7 mouse cellular contexts compared by ENCODE assay signal in the genomic region with DNA sequence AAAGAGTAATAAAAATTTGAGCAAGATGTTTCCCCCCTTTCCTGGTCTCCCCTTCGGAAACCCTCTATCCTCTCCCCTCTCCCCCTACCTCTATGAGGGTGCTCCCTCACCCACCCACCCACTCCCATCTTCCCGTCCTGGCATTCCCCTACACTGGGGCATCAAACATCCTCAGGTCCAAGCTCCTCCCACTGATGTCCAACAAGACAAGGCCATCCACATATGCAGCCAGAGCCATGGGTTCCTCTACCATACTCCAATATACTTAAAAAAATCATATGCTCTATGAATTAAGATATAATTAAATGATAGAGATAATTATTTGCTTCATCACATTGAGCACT.
A peak's percentile ranks its signal among the peaks of the same experiment; 100 is the strongest.
DNase-seq lines count a peak whose midpoint lies in the region; ATAC-seq and TF ChIP-seq lines count a peak whose summit lies in the region.

No protein-coding gene starts in this region.

- no peak overlapping the region for H3K4me3 ChIP-seq in layer of hippocampus, adult 2 months
- peak overlapping the region; percentile 15; the same call in 1 of the 2 replicates for H3K4me3 ChIP-seq in forebrain, embryonic 13.5 days
- no peak overlapping the region for H3K4me3 ChIP-seq in limb, embryonic 12.5 days (replicated peaks)
- H3K4me3 ChIP-seq in stomach, embryonic 15.5 days (replicated peaks): no peak overlapping the region
- no peak overlapping the region for H3K4me3 ChIP-seq in cerebellum, adult 2 months (replicated peaks; ENCODE audit: insufficient read depth, low read depth, low read length)

- H3K9ac ChIP-seq in forebrain, embryonic 13.5 days: peak overlapping the region; percentile 53; the same call in 1 of the 2 replicates
- no peak overlapping the region for H3K9ac ChIP-seq in limb, embryonic 12.5 days (replicated peaks)
- no peak overlapping the region for H3K9ac ChIP-seq in stomach, embryonic 15.5 days

- no peaks in the 10 kb centered on the region for H3K4me1 ChIP-seq in forebrain, embryonic 13.5 days
- peaks cover 19% of the 10 kb centered on the region for H3K4me1 ChIP-seq in limb, embryonic 12.5 days (replicated peaks)
- H3K4me1 ChIP-seq in stomach, embryonic 15.5 days: no peaks in the 10 kb centered on the region
- no peaks in the 10 kb centered on the region for H3K4me1 ChIP-seq in cerebellum, adult 2 months (ENCODE audit: control insufficient read depth, insufficient read depth, low read length)

- 16% methylated on average over 2 of the region's 2 CpGs for WGBS in forebrain, embryonic 13.5 days
- 19% methylated on average over 2 of the region's 2 CpGs for whole genome bisulfite sequencing in limb, embryonic 12.5 days
- 24% methylated on average over 2 of the region's 2 CpGs for WGBS in stomach, embryonic 15.5 days
- 11% methylated on average over 2 of the region's 2 CpGs for WGBS in cerebellum, adult 2 months

- TF ChIP-seq POLR2A in cerebellum, adult 2 months (IDR thresholded peaks at IDR 0.05; ENCODE audit: borderline replicate concordance, insufficient read depth, low read length): no peak

- no peaks in the 10 kb centered on the region for H3K27me3 ChIP-seq in forebrain, embryonic 13.5 days
- H3K27me3 ChIP-seq in limb, embryonic 12.5 days: no peaks in the 10 kb centered on the region
- no peaks in the 10 kb centered on the region for H3K27me3 ChIP-seq in stomach, embryonic 15.5 days (replicated peaks)
- no peaks in the 10 kb centered on the region for H3K27me3 ChIP-seq in cerebellum, adult 2 months (ENCODE audit: control insufficient read depth, insufficient read depth, low read length)

- ATAC-seq in forebrain, embryonic 13.5 days: peak; percentile 77
- 0 out of 2 replicates have a peak, but pooled peaks have one; percentile 28 for ATAC-seq in limb, embryonic 12.5 days (ENCODE audit: insufficient number of reproducible peaks, insufficient read depth, low FRiP score, low TSS enrichment, low read depth)
- no peak for ATAC-seq in stomach, embryonic 15.5 days (ENCODE audit: insufficient read depth, low FRiP score, low read depth)

- TF ChIP-seq CTCF in layer of hippocampus, adult 2 months (conservative IDR thresholded peaks at IDR 0.05): peak; percentile 11; the same call in 1 of the 2 replicates
- no peak for TF ChIP-seq CTCF in cerebellum, adult 2 months (IDR thresholded peaks at IDR 0.05; ENCODE audit: borderline replicate concordance, insufficient read depth, low read depth, low read length)

- H3K4me2 ChIP-seq in forebrain, embryonic 13.5 days: peak overlapping the region; percentile 52
- peak overlapping the region; percentile 48 for H3K4me2 ChIP-seq in limb, embryonic 12.5 days
- peak overlapping the region; percentile 41; the same call in 1 of the 2 replicates for H3K4me2 ChIP-seq in stomach, embryonic 15.5 days

- DNase-seq in layer of hippocampus, adult 2 months (ENCODE audit: low spot score in 2 of 2): no peak
- no peak for DNase-seq in layer of hippocampus, adult 9-10 months (ENCODE audit: low spot score)
- no peak for DNase-seq in cerebellum, adult 2 months
- no peak for DNase-seq in spleen, postnatal 4 days (ENCODE audit: low spot score in 2 of 2)

- no peaks in the 10 kb centered on the region for H3K9me3 ChIP-seq in forebrain, embryonic 13.5 days (replicated peaks)
- H3K9me3 ChIP-seq in limb, embryonic 12.5 days: no peaks in the 10 kb centered on the region
- H3K9me3 ChIP-seq in stomach, embryonic 15.5 days: no peaks in the 10 kb centered on the region

- no peak overlapping the region for H3K27ac ChIP-seq in layer of hippocampus, adult 2 months
- H3K27ac ChIP-seq in forebrain, embryonic 13.5 days: no peak overlapping the region
- no peak overlapping the region for H3K27ac ChIP-seq in limb, embryonic 12.5 days
- H3K27ac ChIP-seq in stomach, embryonic 15.5 days: no peak overlapping the region
- H3K27ac ChIP-seq in cerebellum, adult 2 months (ENCODE audit: insufficient read depth, low read length): no peak overlapping the region

- H3K36me3 ChIP-seq in forebrain, embryonic 13.5 days (ENCODE audit: poor library complexity, severe bottlenecking): no peaks in the 10 kb centered on the region
- H3K36me3 ChIP-seq in limb, embryonic 12.5 days: no peaks in the 10 kb centered on the region
- H3K36me3 ChIP-seq in stomach, embryonic 15.5 days: no peaks in the 10 kb centered on the region
